Mouse (Mus musculus) heart, embryonic 11.5 days (tissue): Measurements from ENCODE around the gene Asxl1. TPM values are rescaled to one million over a fixed set of nuclear protein-coding genes. Genes with fewer than 3 reads are reported as not detected.
"Not testable (repeated sequence)": the region's sequence is repeated elsewhere in the genome, so short reads cannot be mapped to it uniquely, and the experiment has no call there.

Experiments used
- ATAC-seq: fragments of 200-750 bp; cut with Nextera tagmentation; replicated peaks from 2 replicates; pipeline ENCODE4 v1.8.0; 2017; ENCODE audit warnings: moderate library complexity; ENCODE audit not compliant: insufficient number of reproducible peaks, low FRiP score, low TSS enrichment
- H3K27ac ChIP-seq: fragments of 300-500 bp; sonication (generic); 2 replicates; pipeline ENCODE4 v1.5.1; 2014; ENCODE audit warnings: mild to moderate bottlenecking, low read depth, low read length
- H3K27me3 ChIP-seq: fragments of 300-500 bp; sonication (generic); 2 replicates; pipeline ENCODE4 v1.6.1; 2014; ENCODE audit warnings: mild to moderate bottlenecking, low read length, mixed read lengths; ENCODE audit not compliant: control insufficient read depth, insufficient read depth
- H3K36me3 ChIP-seq: fragments of 300-500 bp; sonication (generic); 2 replicates; pipeline ENCODE4 v1.6.1; 2014; ENCODE audit warnings: mild to moderate bottlenecking, low read length, moderate library complexity, mixed read lengths; ENCODE audit not compliant: control insufficient read depth, insufficient read depth
- H3K4me1 ChIP-seq: fragments of 300-500 bp; sonication (generic); 2 replicates; pipeline ENCODE4 v1.6.1; 2014; ENCODE audit warnings: low read length; ENCODE audit not compliant: control insufficient read depth, insufficient read depth
- H3K4me2 ChIP-seq: fragments of 300-500 bp; sonication (generic); 2 replicates; pipeline ENCODE4 v1.6.1; 2014; ENCODE audit warnings: mild to moderate bottlenecking, moderate library complexity
- H3K4me3 ChIP-seq: fragments of 300-500 bp; sonication (generic); 2 replicates; pipeline ENCODE4 v1.5.1; 2014; ENCODE audit warnings: low read depth, low read length
- H3K9ac ChIP-seq: fragments of 300-500 bp; sonication (generic); 2 replicates; pipeline ENCODE4 v1.6.1; 2014; ENCODE audit warnings: mild to moderate bottlenecking, low read depth, low read length, moderate library complexity
- H3K9me3 ChIP-seq: fragments of 300-500 bp; sonication (generic); replicated peaks from 2 replicates; pipeline ENCODE4 v1.6.1; 2016; ENCODE audit warnings: low read length; ENCODE audit not compliant: control insufficient read depth
- WGBS: fragments of 180-500 bp; shearing (Covaris S2); extraction: QIAGEN DNeasy Blood & Tissue Kit; methylation state at CpG from one replicate; pipeline ENCODE4 v1.1.7; 2014; ENCODE audit not compliant: insufficient replicate concordance; 5-methylcytosine and 5-hydroxymethylcytosine counted together
- polyA plus RNA-seq: library from polyadenylated mRNA; unstranded; fragments of >200 nt; fragmentation: Nextera tagmentation; extraction: Ambion mirVana; gene quantifications from 2 replicates; pipeline ENCODE4 v1.2.1, GENCODE M21; 2014

Gene Asxl1
- polyA plus RNA-seq, 1 experiment from 2014 or later, result 13.8 TPM

GRCm38 (mm10) chr2:153348100-153348831, 2.6 kb downstream of the Asxl1 start:
- peaks cover 35% of the 10 kb centered on the region for H3K4me1 ChIP-seq
- H3K9ac ChIP-seq, result 0 out of 2 replicates have a peak overlapping the region, but pooled peaks have one; percentile 28
- H3K27ac ChIP-seq, result peak overlapping the region; percentile 46
- 0 out of 2 replicates have a peak, but pooled peaks cover under 1% of the 10 kb centered on the region for H3K36me3 ChIP-seq
- peak overlapping the region; percentile 86 for H3K4me3 ChIP-seq
- H3K9me3 ChIP-seq, result no peaks in the 10 kb centered on the region
- no peak for ATAC-seq
- 50% methylated on average over 6 of the region's 6 CpGs for WGBS
- H3K4me2 ChIP-seq, result peak overlapping the region; percentile 86
- no peaks in the 10 kb centered on the region for H3K27me3 ChIP-seq

- no peaks in the 10 kb centered on the region for H3K9me3 ChIP-seq
- peaks cover 8% of the 10 kb centered on the region; the same call in 1 of the 2 replicates for H3K36me3 ChIP-seq
- H3K27ac ChIP-seq, result peak overlapping the region; percentile 81
- 0 out of 2 replicates have a peak overlapping the region, but pooled peaks have one; percentile 6 for H3K9ac ChIP-seq
- H3K4me2 ChIP-seq, result peak overlapping the region; percentile 49
- peak overlapping the region; percentile 21 for H3K4me3 ChIP-seq
- H3K27me3 ChIP-seq, result no peaks in the 10 kb centered on the region
- no peak for ATAC-seq
- H3K4me1 ChIP-seq, result peaks cover 31% of the 10 kb centered on the region
- WGBS, result 13% methylated on average over 6 of the region's 6 CpGs
These were observed 5.0 kb downstream of the Asxl1 start for GRCm38 (mm10) chr2:153350552-153351181.

DNA sequence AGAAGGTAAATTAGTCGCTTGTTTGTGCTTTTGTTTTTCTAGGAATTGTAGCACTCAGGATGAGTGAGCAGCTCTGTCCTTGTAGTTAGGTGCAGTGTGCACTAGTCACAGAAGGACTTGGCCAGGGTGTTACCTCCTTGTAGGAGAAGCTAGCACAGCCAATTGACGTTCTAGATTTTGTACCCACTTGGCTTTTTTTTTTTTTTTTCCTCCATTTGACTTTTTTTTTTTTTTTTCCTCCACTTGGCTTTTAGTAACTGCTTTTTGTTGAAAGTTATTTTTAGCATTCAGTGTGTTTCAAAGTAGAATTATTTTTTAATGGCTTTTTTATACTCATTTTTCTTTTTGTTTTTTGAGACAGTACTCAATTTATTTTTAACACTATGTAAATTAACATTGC, 9.0 kb downstream of the Asxl1 start:
- no peak for ATAC-seq
- Histone ChIP-seq H3K27ac (no peak overlapping the region), H3K36me3 (peaks cover 33% of the 10 kb centered on the region), H3K4me3 (no peak overlapping the region), H3K4me1 (peaks cover 22% of the 10 kb centered on the region), H3K4me2 (no peak overlapping the region), H3K27me3 (no peaks in the 10 kb centered on the region), H3K9me3 (no peaks in the 10 kb centered on the region), H3K9ac (no peak overlapping the region)
- 95% methylated on average over 2 of the region's 2 CpGs for WGBS

DNA sequence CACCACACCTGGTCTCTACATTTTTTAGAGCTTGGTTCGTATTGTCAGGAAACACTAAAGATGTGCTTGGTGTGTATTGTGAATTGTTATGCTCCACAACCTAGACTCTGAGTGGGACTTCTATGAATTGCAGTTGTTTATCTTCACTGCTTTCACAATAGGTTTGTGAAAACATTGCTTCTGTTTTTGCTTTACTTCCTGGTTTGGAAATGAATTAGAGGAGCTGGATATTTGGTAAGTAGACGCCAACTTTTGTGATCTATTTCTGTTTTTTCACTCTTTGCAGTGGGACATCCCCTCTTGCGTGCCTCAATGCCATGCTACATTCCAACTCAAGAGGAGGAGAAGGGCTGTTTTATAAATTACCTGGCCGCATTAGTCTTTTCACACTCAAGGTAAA, 11.2 kb downstream of the Asxl1 start:
- Histone ChIP-seq H3K27ac (no peak overlapping the region), H3K9ac (no peak overlapping the region), H3K9me3 (no peaks in the 10 kb centered on the region), H3K4me1 (peaks cover under 1% of the 10 kb centered on the region; the same call in 1 of the 2 replicates), H3K27me3 (no peaks in the 10 kb centered on the region), H3K36me3 (peaks cover 33% of the 10 kb centered on the region), H3K4me2 (no peak overlapping the region), H3K4me3 (no peak overlapping the region)
- ATAC-seq, result no peak
- WGBS, result 94% methylated on average over 4 of the region's 4 CpGs

DNA sequence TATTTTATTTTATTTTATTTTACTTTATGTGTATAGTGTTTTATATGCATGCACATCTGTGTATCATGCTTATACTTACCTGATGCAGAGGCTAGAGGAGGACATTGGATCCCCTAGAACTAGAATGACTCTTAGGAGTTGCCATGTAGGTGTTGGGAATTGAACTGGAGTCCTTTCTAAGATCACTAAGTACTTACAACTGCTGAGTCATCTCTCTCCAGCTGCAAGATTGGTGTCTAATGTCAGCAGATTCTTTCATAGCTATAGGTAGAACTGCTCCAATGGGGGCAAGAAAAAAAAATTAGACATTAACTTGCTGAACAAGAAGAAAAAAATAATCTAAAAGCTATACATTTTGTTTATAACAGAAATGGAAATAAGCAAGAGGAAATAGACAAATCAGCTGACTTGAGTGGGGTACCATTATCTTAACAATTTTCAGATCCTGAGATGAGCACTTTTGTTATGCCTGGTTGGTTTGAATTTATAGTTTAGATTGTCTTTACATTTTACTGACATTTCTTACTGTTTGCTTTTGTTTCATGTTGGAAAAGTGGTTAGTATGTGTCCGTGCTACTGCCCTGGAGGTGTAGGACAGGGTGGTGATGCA, 15.6 kb downstream of the Asxl1 start:
- Histone ChIP-seq H3K4me1 (no peaks in the 10 kb centered on the region), H3K27me3 (no peaks in the 10 kb centered on the region), H3K27ac (no peak overlapping the region), H3K4me3 (no peak overlapping the region), H3K9me3 (no peaks in the 10 kb centered on the region), H3K4me2 (no peak overlapping the region), H3K36me3 (peaks cover 29% of the 10 kb centered on the region), H3K9ac (no peak overlapping the region)
- 84% methylated on average over 1 of the region's 1 CpGs for WGBS
- ATAC-seq, result no peak

DNA sequence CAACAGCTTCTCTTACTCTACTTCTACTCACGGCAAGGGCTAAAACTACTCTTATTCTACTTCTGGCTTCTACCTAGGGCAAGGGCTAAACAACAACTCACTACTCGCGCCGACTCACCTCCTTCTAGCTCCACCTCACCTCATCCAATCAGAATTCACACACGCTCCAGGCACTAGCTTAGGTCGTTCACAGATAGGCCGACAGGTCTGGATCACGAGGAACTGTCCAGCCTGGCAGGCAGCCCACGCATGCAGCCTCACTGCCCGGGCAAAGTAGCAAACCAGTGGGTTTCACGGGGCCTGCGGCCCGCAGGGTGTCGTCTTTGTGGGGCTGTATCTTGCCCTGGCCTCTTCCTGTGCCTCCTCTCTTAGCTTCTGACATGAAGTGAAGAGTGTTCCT, 18.9 kb downstream of the Asxl1 start:
- H3K4me2 ChIP-seq, ATAC-seq, H3K4me1 ChIP-seq, H3K9ac ChIP-seq, H3K9me3 ChIP-seq, H3K27ac ChIP-seq, H3K27me3 ChIP-seq, H3K4me3 ChIP-seq: not testable (repeated sequence)
- H3K36me3 ChIP-seq, result peaks cover 21% of the 10 kb centered on the region
- 80% methylated on average over 14 of the region's 14 CpGs for WGBS

DNA sequence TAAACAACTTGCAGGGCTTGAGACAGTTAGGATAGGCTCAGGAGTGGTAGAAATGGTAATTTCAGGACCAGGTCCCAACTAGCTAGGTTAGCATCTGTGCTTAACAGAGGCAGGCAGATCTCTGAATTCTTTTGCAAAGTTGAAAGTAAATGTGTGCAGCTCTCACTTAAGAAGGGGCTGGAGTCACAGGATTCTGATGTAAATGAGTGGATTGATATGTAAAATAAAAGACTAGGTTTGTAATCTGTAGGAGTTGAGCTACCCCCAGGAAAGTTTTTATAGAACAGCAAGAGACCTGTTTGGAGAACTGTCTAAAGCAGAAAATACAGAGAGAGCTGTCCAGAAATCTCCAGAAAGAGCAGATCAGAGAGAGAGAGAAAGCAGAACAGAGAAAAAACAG, 25.2 kb downstream of the Asxl1 start:
- Histone ChIP-seq H3K9me3 (no peaks in the 10 kb centered on the region), H3K4me2 (no peak overlapping the region), H3K36me3 (peaks cover 14% of the 10 kb centered on the region), H3K27me3 (no peaks in the 10 kb centered on the region), H3K4me3 (no peak overlapping the region), H3K4me1 (no peaks in the 10 kb centered on the region), H3K27ac (no peak overlapping the region), H3K9ac (no peak overlapping the region)
- no peak for ATAC-seq

GRCm38 (mm10) chr2:153375380-153375779, 29.8 kb downstream of the Asxl1 start:
- WGBS, result 87% methylated on average over 2 of the region's 2 CpGs
- Histone ChIP-seq H3K36me3 (no peaks in the 10 kb centered on the region), H3K4me1 (no peaks in the 10 kb centered on the region), H3K4me3 (no peak overlapping the region), H3K9ac (no peak overlapping the region), H3K4me2 (no peak overlapping the region), H3K27ac (no peak overlapping the region), H3K9me3 (no peaks in the 10 kb centered on the region), H3K27me3 (no peaks in the 10 kb centered on the region)
- ATAC-seq, result no peak
